9 mouse cellular contexts compared by ENCODE assay signal in the genomic region with DNA sequence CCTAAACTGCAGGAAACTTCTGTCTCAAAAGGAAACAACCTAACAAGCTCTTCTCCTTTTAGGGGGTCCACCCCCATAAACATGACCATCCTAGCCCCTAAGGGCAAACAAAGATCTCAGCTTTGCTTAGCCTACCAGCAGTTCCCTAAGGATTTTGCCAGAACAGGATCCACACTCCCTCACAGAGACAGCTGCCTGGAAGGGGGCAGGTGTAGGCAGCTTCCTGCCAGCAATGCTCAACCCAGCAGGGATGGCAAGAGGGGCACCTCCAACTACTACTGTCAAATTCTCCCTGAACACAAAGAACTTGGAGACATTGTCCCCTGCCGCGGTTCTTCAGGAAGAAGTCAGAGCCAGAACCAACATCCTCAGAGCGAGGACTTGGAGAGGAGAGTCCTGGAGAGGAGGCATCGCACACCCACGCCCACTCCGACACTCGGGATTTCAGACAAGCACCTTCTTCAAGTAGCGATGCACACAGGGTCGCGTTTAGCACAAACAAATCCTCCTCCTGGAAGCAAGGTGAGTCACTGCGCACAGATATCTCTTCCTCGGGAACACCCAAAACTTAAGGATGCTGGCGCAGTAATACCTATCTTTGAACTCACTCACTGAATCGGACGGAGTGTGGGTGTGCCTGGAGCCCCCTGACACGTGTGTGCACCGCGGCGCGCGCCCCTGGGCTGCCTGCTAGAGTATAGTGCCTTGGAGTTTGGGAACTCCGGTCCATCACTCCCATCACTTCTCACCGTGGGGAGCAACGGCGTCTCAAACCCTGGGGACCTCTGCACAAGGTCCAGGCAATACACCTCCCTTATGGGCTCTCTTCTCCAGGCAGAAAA. TPM values are rescaled to one million over a fixed set of nuclear protein-coding genes. Genes with fewer than 3 reads are reported as not detected.
DNase-seq lines count a peak whose midpoint lies in the region; ATAC-seq and TF ChIP-seq lines count a peak whose summit lies in the region.
"Had no signal": no experiment of that assay in that cellular context is flagged by ENCODE, and none has a peak within 500 bp of the region (broad histone marks: within the 10 kb centered on the region; RNA-seq: fewer than 3 reads in every experiment).

No protein-coding gene starts in this region.

- ATAC-seq in forebrain, embryonic 15.5 days (replicated peaks) = peak; percentile 36; the same call in 1 of the 2 replicates
- no peak for ATAC-seq in limb, embryonic 13.5 days (ENCODE audit: low FRiP score, low read depth)

- H3K9me3 ChIP-seq in forebrain, embryonic 15.5 days = no peaks in the 10 kb centered on the region
- H3K9me3 ChIP-seq in limb, embryonic 13.5 days = peaks cover 5% of the 10 kb centered on the region; the same call in 1 of the 2 replicates

- peak overlapping the region; percentile 85 for H3K27ac ChIP-seq in heart, adult 2 months
- no peak overlapping the region for H3K27ac ChIP-seq in forebrain, embryonic 15.5 days (replicated peaks)
- H3K27ac ChIP-seq in limb, embryonic 13.5 days = no peak overlapping the region
- no peak overlapping the region for H3K27ac ChIP-seq in small intestine, adult 2 months (ENCODE audit: insufficient read depth, low read depth, low read length)

- H3K4me2 ChIP-seq in forebrain, embryonic 15.5 days (replicated peaks) = peak overlapping the region; percentile 97
- peak overlapping the region; percentile 98 for H3K4me2 ChIP-seq in limb, embryonic 13.5 days (replicated peaks)

- no peaks in the 10 kb centered on the region for H3K36me3 ChIP-seq in heart, adult 2 months (ENCODE audit: control insufficient read depth, insufficient read depth, low read length)
- H3K36me3 ChIP-seq in forebrain, embryonic 15.5 days = no peaks in the 10 kb centered on the region
- no peaks in the 10 kb centered on the region for H3K36me3 ChIP-seq in limb, embryonic 13.5 days
- H3K36me3 ChIP-seq in small intestine, adult 2 months (ENCODE audit: control insufficient read depth, insufficient read depth, low read length) = no peaks in the 10 kb centered on the region
- H3K36me3 ChIP-seq: G1E had no signal

- peak overlapping the region; percentile 81 for H3K4me3 ChIP-seq in heart, adult 2 months
- H3K4me3 ChIP-seq in forebrain, embryonic 15.5 days = peak overlapping the region; percentile 52
- peak overlapping the region; percentile 70 for H3K4me3 ChIP-seq in limb, embryonic 13.5 days
- H3K4me3 ChIP-seq in small intestine, adult 2 months (ENCODE audit: low read depth, low read length) = peak overlapping the region; percentile 86

- no peak for TF ChIP-seq EP300 in heart, adult 2 months (IDR thresholded peaks at IDR 0.05; ENCODE audit: insufficient read depth, low read depth, low read length)

- no peak for TF ChIP-seq CTCF in heart, adult 2 months (IDR thresholded peaks at IDR 0.05)
- no peak for TF ChIP-seq CTCF in small intestine, adult 2 months (IDR thresholded peaks at IDR 0.05; ENCODE audit: extremely low read depth, insufficient read length, insufficient replicate concordance, low read depth, low read length)

- intact Hi-C loops in heart, adult 2 months (cut with DNase I) = loop anchor here (2.0 to 10.0 kb wide), 5 partner anchors 19 to 1755 kb away; no protein-coding TSS in a partner anchor

- no peak for TF ChIP-seq POLR2A in heart, adult 2 months (IDR thresholded peaks at IDR 0.05; ENCODE audit: insufficient read depth, low read depth, low read length)
- TF ChIP-seq POLR2A in small intestine, adult 2 months (IDR thresholded peaks at IDR 0.05; ENCODE audit: low read depth, low read length) = no peak

- H3K79me2 ChIP-seq in heart, adult 2 months (replicated peaks; ENCODE audit: control insufficient read depth, insufficient read depth, low read length) = no peaks in the 10 kb centered on the region

- DNase-seq in heart, adult 2 months = peak; percentile 22 to 41
- no peak for DNase-seq in heart, adult 8-10 months (ENCODE audit: low spot score)
- peak; percentile 55 for DNase-seq in ZHBTc4 (ENCODE audit: low read depth, low spot score)
- DNase-seq in testis, postnatal 14 days (ENCODE audit: low spot score) = no peak
- DNase-seq in yolk sac, embryonic 10.5 days (ENCODE audit: low spot score) = no peak

- H3K4me1 ChIP-seq in heart, adult 2 months (ENCODE audit: control insufficient read depth, insufficient read depth, low read length) = peaks cover 18% of the 10 kb centered on the region
- H3K4me1 ChIP-seq in forebrain, embryonic 15.5 days = peaks cover 34% of the 10 kb centered on the region
- H3K4me1 ChIP-seq in limb, embryonic 13.5 days = peaks cover 35% of the 10 kb centered on the region
- H3K4me1 ChIP-seq in small intestine, adult 2 months (ENCODE audit: control insufficient read depth, insufficient read depth, insufficient read length, low read length) = peaks cover 17% of the 10 kb centered on the region

- H3K9ac ChIP-seq in heart, adult 2 months (ENCODE audit: low read depth, low read length) = peak overlapping the region; percentile 85
- H3K9ac ChIP-seq in forebrain, embryonic 15.5 days (replicated peaks) = peak overlapping the region; percentile 45
- H3K9ac ChIP-seq in limb, embryonic 13.5 days = peak overlapping the region; percentile 73

- no peaks in the 10 kb centered on the region for H3K27me3 ChIP-seq in heart, adult 2 months (ENCODE audit: control insufficient read depth, insufficient read depth, low read length)
- peaks cover 52% of the 10 kb centered on the region for H3K27me3 ChIP-seq in forebrain, embryonic 15.5 days
- H3K27me3 ChIP-seq in limb, embryonic 13.5 days = peaks cover 54% of the 10 kb centered on the region
- peaks cover 14% of the 10 kb centered on the region; the same call in 1 of the 2 replicates for H3K27me3 ChIP-seq in small intestine, adult 2 months (ENCODE audit: control insufficient read depth, insufficient read depth, low read length)

- 3% methylated on average over 25 of the region's 25 CpGs for WGBS in heart, adult 2 months
- WGBS in forebrain, embryonic 15.5 days = 1% methylated on average over 25 of the region's 25 CpGs
- under 1% methylated on average over 25 of the region's 25 CpGs for WGBS in limb, embryonic 13.5 days
- 4% methylated on average over 25 of the region's 25 CpGs for WGBS in small intestine, adult 2 months

RNA-seq across cellular contexts. Expression of gene Tead4, which starts 1.1 kb away (rescaled TPM):
- 1 to 10 TPM; 3.3 to 3.7 TPM for total RNA-seq in heart, adult 2 months (2021)
- 0.98 and 1.8 TPM in 2 replicates for polyA plus RNA-seq in heart, adult 2 months (2012; rRNA removed)
- 1 to 10 TPM; 2.0 to 4.0 (median 3.1) TPM for total RNA-seq in heart, adult 8-10 months (2022)
- 0.38 and 0.51 TPM in 2 replicates for polyA plus RNA-seq in forebrain, embryonic 15.5 days (2015; fragmentation: Nextera tagmentation; extraction: Ambion mirVana)
- 4.2 and 5.4 TPM in 2 replicates for polyA plus RNA-seq in limb, embryonic 13.5 days (2015; fragmentation: Nextera tagmentation; extraction: Ambion mirVana)
- polyA plus RNA-seq in small intestine, adult 2 months (2012; rRNA removed) = 0.61 and 0.93 TPM in 2 replicates
- polyA plus RNA-seq: G1E had no signal

RNA-seq across cellular contexts. Expression of gene Tulp3, which starts 56.1 kb away (rescaled TPM):
- total RNA-seq in heart, adult 2 months (2021) = 1 to 10 TPM; 5.4 to 6.4 TPM
- polyA plus RNA-seq in heart, adult 2 months (2012; rRNA removed) = 10.2 and 11.2 TPM in 2 replicates
- total RNA-seq in heart, adult 8-10 months (2022) = 1 to 10 TPM; 6.6 to 9.9 (median 7.8) TPM
- polyA plus RNA-seq in forebrain, embryonic 15.5 days (2015; fragmentation: Nextera tagmentation; extraction: Ambion mirVana) = 15.1 and 15.4 TPM in 2 replicates
- polyA plus RNA-seq in limb, embryonic 13.5 days (2015; fragmentation: Nextera tagmentation; extraction: Ambion mirVana) = 24.0 and 26.3 TPM in 2 replicates
- 2.0 and 2.4 TPM in 2 replicates for polyA plus RNA-seq in small intestine, adult 2 months (2012; rRNA removed)

Comparison
In these comparisons a context has a peak if more than half of its experiments do, and no peak if none do; other contexts are left out.
1. DNase-seq: peak in heart, adult 2 months (2 of 2) and ZHBTc4 (single experiment); none in heart, adult 8-10 months (single experiment), testis, postnatal 14 days (single experiment) and yolk sac, embryonic 10.5 days (single experiment).
2. Peak in every context shown above with its lines, with median percentiles within 50 percentile points of each other: H3K4me3 ChIP-seq and H3K9ac ChIP-seq.